In genomic region chr3:151003524-151003923, GRCm38 (mm10) we compare ENCODE assay signal across 31 mouse cellular contexts.
DNase-seq lines count a peak whose midpoint lies in the region; ATAC-seq and TF ChIP-seq lines count a peak whose summit lies in the region.
"Had no signal": no experiment of that assay in that cellular context is flagged by ENCODE, and none has a peak within 500 bp of the region (broad histone marks: within the 10 kb centered on the region; RNA-seq: fewer than 3 reads in every experiment).

No protein-coding gene starts in this region.

- H3K4me2 ChIP-seq in forebrain, embryonic 15.5 days (replicated peaks): no peak overlapping the region
- no peak overlapping the region for H3K4me2 ChIP-seq in forebrain, embryonic 14.5 days (ENCODE audit: low read length)
- H3K4me2 ChIP-seq in heart, embryonic 14.5 days (ENCODE audit: low read length): peak overlapping the region; percentile 7
- H3K4me2 ChIP-seq: embryonic facial prominence, embryonic 15.5 days; hindbrain, embryonic 15.5 days; intestine, embryonic 15.5 days; limb, embryonic 13.5 days; liver, embryonic 12.5 days; neural tube, embryonic 13.5 days had no signal

- no peak for DNase-seq in forebrain, embryonic 14.5 days (ENCODE audit: low spot score)
- no peak for DNase-seq in heart, adult 2 months
- peak; percentile 7 to 77 for DNase-seq in left cerebral cortex, postnatal 25 days (ENCODE audit: low spot score in 2 of 2)
- no peak for DNase-seq in left cerebral cortex, adult 11 months (ENCODE audit: low spot score)
- DNase-seq in right cerebral cortex, postnatal 25 days: peak; percentile 4
- DNase-seq in MN1 (ENCODE audit: low spot score): no peak
- DNase-seq: adrenal gland, postnatal 14 days; cerebellum, adult 11 months; cerebellum, adult 9-11 months; gastrocnemius, postnatal 25 days; heart, adult 18-20 months; heart, postnatal 36 days; kidney, adult 9 months; kidney, postnatal 25 days; lung, adult 18-20 months; lung, postnatal 10 days; retina, postnatal 1 day; spleen, adult 18-20 months; thymus, postnatal 14 days had no signal

- H3K27me3 ChIP-seq in forebrain, embryonic 15.5 days: no peaks in the 10 kb centered on the region
- H3K27me3 ChIP-seq in forebrain, embryonic 14.5 days (replicated peaks; ENCODE audit: control insufficient read depth, insufficient read depth, low read length): no peaks in the 10 kb centered on the region
- no peaks in the 10 kb centered on the region for H3K27me3 ChIP-seq in heart, embryonic 14.5 days (ENCODE audit: control insufficient read depth, insufficient read depth, low read length)
- H3K27me3 ChIP-seq in heart, adult 2 months (ENCODE audit: control insufficient read depth, insufficient read depth, low read length): no peaks in the 10 kb centered on the region
- H3K27me3 ChIP-seq: embryonic facial prominence, embryonic 15.5 days; hindbrain, embryonic 15.5 days; intestine, embryonic 15.5 days; limb, embryonic 13.5 days; liver, embryonic 12.5 days; neural tube, embryonic 13.5 days had no signal

- no peak overlapping the region for H3K4me3 ChIP-seq in forebrain, embryonic 15.5 days
- no peak overlapping the region for H3K4me3 ChIP-seq in forebrain, embryonic 14.5 days (ENCODE audit: low read depth, low read length)
- H3K4me3 ChIP-seq in heart, embryonic 14.5 days (ENCODE audit: control insufficient read depth in 1 of 2, insufficient read depth in 1 of 2, low read depth in 1 of 2, low read length in 2 of 2): no peak overlapping the region
- no peak overlapping the region for H3K4me3 ChIP-seq in heart, adult 2 months
- H3K4me3 ChIP-seq: embryonic facial prominence, embryonic 15.5 days; hindbrain, embryonic 15.5 days; intestine, embryonic 15.5 days; layer of hippocampus, adult 2 months; limb, embryonic 13.5 days; liver, embryonic 12.5 days; midbrain, embryonic 10.5 days; myocyte; neural tube, embryonic 13.5 days had no signal

- TF ChIP-seq POLR2A in heart, adult 2 months (IDR thresholded peaks at IDR 0.05; ENCODE audit: insufficient read depth, low read depth, low read length): no peak

- no peaks in the 10 kb centered on the region for H3K9me3 ChIP-seq in forebrain, embryonic 15.5 days
- no peaks in the 10 kb centered on the region for H3K9me3 ChIP-seq in forebrain, embryonic 14.5 days (replicated peaks; ENCODE audit: control insufficient read depth, low read length)
- H3K9me3 ChIP-seq in heart, embryonic 14.5 days (ENCODE audit: control insufficient read depth, low read length): no peaks in the 10 kb centered on the region
- H3K9me3 ChIP-seq: embryonic facial prominence, embryonic 15.5 days; hindbrain, embryonic 15.5 days; intestine, embryonic 15.5 days; limb, embryonic 13.5 days; liver, embryonic 12.5 days; midbrain, embryonic 10.5 days; neural tube, embryonic 13.5 days had no signal

- H3K4me1 ChIP-seq in forebrain, embryonic 15.5 days: 0 out of 2 replicates have a peak, but pooled peaks cover 2% of the 10 kb centered on the region
- no peaks in the 10 kb centered on the region; the same call in 1 of the 2 replicates for H3K4me1 ChIP-seq in forebrain, embryonic 14.5 days (ENCODE audit: control insufficient read depth, insufficient read depth, low read length)
- H3K4me1 ChIP-seq in heart, embryonic 14.5 days (ENCODE audit: control insufficient read depth in 2 of 2, insufficient read depth in 2 of 2, low read length in 2 of 2): no peaks in the 10 kb centered on the region
- H3K4me1 ChIP-seq in heart, adult 2 months (ENCODE audit: control insufficient read depth, insufficient read depth, low read length): no peaks in the 10 kb centered on the region
- H3K4me1 ChIP-seq: embryonic facial prominence, embryonic 15.5 days; hindbrain, embryonic 15.5 days; intestine, embryonic 15.5 days; limb, embryonic 13.5 days; liver, embryonic 12.5 days; neural tube, embryonic 13.5 days had no signal

- H3K9ac ChIP-seq in forebrain, embryonic 15.5 days (replicated peaks): no peak overlapping the region
- no peak overlapping the region for H3K9ac ChIP-seq in forebrain, embryonic 14.5 days (ENCODE audit: low read length)
- no peak overlapping the region for H3K9ac ChIP-seq in heart, embryonic 14.5 days (ENCODE audit: low read length)
- no peak overlapping the region for H3K9ac ChIP-seq in heart, adult 2 months (ENCODE audit: low read depth, low read length)
- H3K9ac ChIP-seq: embryonic facial prominence, embryonic 15.5 days; hindbrain, embryonic 15.5 days; intestine, embryonic 15.5 days; limb, embryonic 13.5 days; liver, embryonic 12.5 days; neural tube, embryonic 13.5 days had no signal

- TF ChIP-seq EP300 in heart, adult 2 months (IDR thresholded peaks at IDR 0.05; ENCODE audit: insufficient read depth, low read depth, low read length): no peak

- 46% methylated on average over 3 of the region's 3 CpGs for WGBS in forebrain, embryonic 15.5 days
- 55% methylated on average over 3 of the region's 3 CpGs for WGBS in forebrain, embryonic 14.5 days
- 54% methylated on average over 3 of the region's 3 CpGs for WGBS in heart, embryonic 14.5 days
- 74% methylated on average over 3 of the region's 3 CpGs for WGBS in heart, adult 2 months

- TF ChIP-seq CTCF in heart, adult 2 months (IDR thresholded peaks at IDR 0.05): no peak

- H3K36me3 ChIP-seq in forebrain, embryonic 15.5 days: no peaks in the 10 kb centered on the region
- no peaks in the 10 kb centered on the region for H3K36me3 ChIP-seq in forebrain, embryonic 14.5 days (ENCODE audit: control insufficient read depth, insufficient read depth, low read length)
- no peaks in the 10 kb centered on the region for H3K36me3 ChIP-seq in heart, embryonic 14.5 days (ENCODE audit: control insufficient read depth, insufficient read depth, low read length)
- H3K36me3 ChIP-seq in heart, adult 2 months (ENCODE audit: control insufficient read depth, insufficient read depth, low read length): no peaks in the 10 kb centered on the region
- H3K36me3 ChIP-seq: embryonic facial prominence, embryonic 15.5 days; hindbrain, embryonic 15.5 days; intestine, embryonic 15.5 days; limb, embryonic 13.5 days; liver, embryonic 12.5 days; midbrain, embryonic 10.5 days; neural tube, embryonic 13.5 days had no signal

- no peaks in the 10 kb centered on the region for H3K79me2 ChIP-seq in heart, adult 2 months (replicated peaks; ENCODE audit: control insufficient read depth, insufficient read depth, low read length)

- ATAC-seq in forebrain, embryonic 15.5 days (replicated peaks): peak; percentile 48; the same call in 1 of the 2 replicates
- ATAC-seq in forebrain, embryonic 14.5 days: no peak
- no peak for ATAC-seq in heart, embryonic 14.5 days (ENCODE audit: insufficient number of reproducible peaks, insufficient read depth, low FRiP score, low read depth)
- ATAC-seq: intestine, embryonic 15.5 days; liver, embryonic 12.5 days; midbrain, embryonic 16.5 days had no signal

- intact Hi-C loops in heart, adult 2 months (cut with DNase I): no loop called here
- intact Hi-C loops in left cerebral cortex, postnatal 25 days (cut with DNase I): loop anchor here (2.0 kb wide), 1 partner anchor 619 kb away; no protein-coding TSS in a partner anchor

- H3K27ac ChIP-seq in forebrain, embryonic 15.5 days (replicated peaks): no peak overlapping the region
- no peak overlapping the region for H3K27ac ChIP-seq in forebrain, embryonic 14.5 days (ENCODE audit: low read depth, low read length)
- H3K27ac ChIP-seq in heart, embryonic 14.5 days (replicated peaks in 1 of 2; ENCODE audit: control insufficient read depth in 1 of 2, insufficient read depth in 1 of 2, low read depth in 2 of 2, low read length in 2 of 2): no peak overlapping the region
- no peak overlapping the region for H3K27ac ChIP-seq in heart, adult 2 months
- H3K27ac ChIP-seq: embryonic facial prominence, embryonic 15.5 days; hindbrain, embryonic 15.5 days; intestine, embryonic 15.5 days; layer of hippocampus, adult 2 months; limb, embryonic 13.5 days; liver, embryonic 12.5 days; midbrain, embryonic 10.5 days; neural tube, embryonic 13.5 days had no signal

Comparison
In these comparisons a context has a peak if more than half of its experiments do, and no peak if none do; other contexts are left out.
1. DNase-seq: peak in left cerebral cortex, postnatal 25 days (2 of 2) and right cerebral cortex, postnatal 25 days (single experiment); none in forebrain, embryonic 14.5 days (single experiment), heart, adult 2 months (0 of 2), left cerebral cortex, adult 11 months (single experiment) and MN1 (single experiment).